Mouse (Mus musculus): ENCODE results near the gene Rbm25. TPM values are rescaled to one million over a fixed set of nuclear protein-coding genes. Genes with fewer than 3 reads are reported as not detected.
"Not testable (repeated sequence)": the region's sequence is repeated elsewhere in the genome, so short reads cannot be mapped to it uniquely, and the experiment has no call there.

Gene Rbm25
- polyA plus RNA-seq, 1 experiment from 2014 or later, result 318 TPM

- no peaks in the 10 kb centered on the region for H3K9me3 ChIP-seq
- no peaks in the 10 kb centered on the region for H3K4me1 ChIP-seq
- no peak overlapping the region for H3K4me2 ChIP-seq (replicated peaks)
- 74% methylated on average over 2 of the region's 2 CpGs for WGBS
- H3K9ac ChIP-seq, result no peak overlapping the region
- H3K36me3 ChIP-seq, result no peaks in the 10 kb centered on the region
- H3K4me3 ChIP-seq, result no peak overlapping the region
- no peaks in the 10 kb centered on the region for H3K27me3 ChIP-seq
- no peak overlapping the region for H3K27ac ChIP-seq
- no peak for ATAC-seq (ENCODE audit: low FRiP score, low read depth)
These were observed 12.1 kb upstream of the Rbm25 start for GRCm38 (mm10) chr12:83618981-83619380.

- H3K4me2 ChIP-seq (replicated peaks); H3K4me3 ChIP-seq; ATAC-seq (ENCODE audit: low FRiP score, low read depth); H3K9ac ChIP-seq; H3K36me3 ChIP-seq; H3K9me3 ChIP-seq; H3K27ac ChIP-seq; H3K27me3 ChIP-seq; H3K4me1 ChIP-seq: not testable (repeated sequence)
- 60% methylated on average over 23 of the region's 23 CpGs for WGBS
These were observed 10.3 kb upstream of the Rbm25 start for GRCm38 (mm10) chr12:83620694-83621093.

- no peak overlapping the region for H3K9ac ChIP-seq
- ATAC-seq (ENCODE audit: low FRiP score, low read depth), result no peak
- no peak overlapping the region for H3K4me2 ChIP-seq (replicated peaks)
- H3K27me3 ChIP-seq, result no peaks in the 10 kb centered on the region
- no peaks in the 10 kb centered on the region for H3K9me3 ChIP-seq
- no peak overlapping the region for H3K27ac ChIP-seq
- no peaks in the 10 kb centered on the region for H3K4me1 ChIP-seq
- 82% methylated on average over 6 of the region's 6 CpGs for WGBS
- H3K4me3 ChIP-seq, result no peak overlapping the region
- H3K36me3 ChIP-seq, result no peaks in the 10 kb centered on the region
These were observed 8.8 kb upstream of the Rbm25 start for GRCm38 (mm10) chr12:83622031-83622755.

- no peak for ATAC-seq (ENCODE audit: low FRiP score, low read depth)
- 87% methylated on average over 1 of the region's 1 CpGs for WGBS
- H3K9me3 ChIP-seq, result no peaks in the 10 kb centered on the region
These were observed 6.7 kb upstream of the Rbm25 start for GRCm38 (mm10) chr12:83624321-83624720.

GRCm38 (mm10) chr12:83631743-83632679 is 975 bp downstream of the Rbm25 start:
- under 1% methylated on average over 61 of the region's 68 CpGs for WGBS
- peaks cover 7% of the 10 kb centered on the region; the same call in 1 of the 2 replicates for H3K4me1 ChIP-seq
- no peaks in the 10 kb centered on the region for H3K9me3 ChIP-seq
- H3K27me3 ChIP-seq, result no peaks in the 10 kb centered on the region
- ATAC-seq (ENCODE audit: low FRiP score, low read depth), result peak; percentile 100
- peak overlapping the region; percentile 98 for H3K9ac ChIP-seq
- H3K27ac ChIP-seq, result peak overlapping the region; percentile 95
- peak overlapping the region; percentile 96 for H3K4me3 ChIP-seq
- peaks cover 17% of the 10 kb centered on the region for H3K36me3 ChIP-seq
- peak overlapping the region; percentile 68 for H3K4me2 ChIP-seq (replicated peaks)

More at GRCm38 (mm10) chr12:83624321-83624720, 6.7 kb upstream of the Rbm25 start:
- Histone ChIP-seq H3K27me3 (no peaks in the 10 kb centered on the region), H3K36me3 (no peaks in the 10 kb centered on the region), H3K4me2 (replicated peaks) (no peak overlapping the region), H3K9ac (no peak overlapping the region), H3K4me1 (no peaks in the 10 kb centered on the region), H3K27ac (no peak overlapping the region), H3K4me3 (no peak overlapping the region)

GRCm38 (mm10) chr12:83632680-83633025 is 1.6 kb downstream of the Rbm25 start:
- no peaks in the 10 kb centered on the region for H3K9me3 ChIP-seq
- H3K27me3 ChIP-seq, result no peaks in the 10 kb centered on the region
- H3K4me3 ChIP-seq, result peak overlapping the region; percentile 96
- peak overlapping the region; percentile 95 for H3K27ac ChIP-seq
- peak overlapping the region; percentile 63 for H3K4me2 ChIP-seq (replicated peaks)
- WGBS, result 0% methylated on average over 19 of the region's 20 CpGs
- H3K4me1 ChIP-seq, result peaks cover 7% of the 10 kb centered on the region; the same call in 1 of the 2 replicates
- ATAC-seq (ENCODE audit: low FRiP score, low read depth), result peak; percentile 5; the same call in 1 of the 2 replicates
- peaks cover 23% of the 10 kb centered on the region for H3K36me3 ChIP-seq
- peak overlapping the region; percentile 98 for H3K9ac ChIP-seq

GRCm38 (mm10) chr12:83633807-83634206 is 2.8 kb downstream of the Rbm25 start:
- Histone ChIP-seq H3K27me3 (no peaks in the 10 kb centered on the region), H3K4me2 (replicated peaks) (peak overlapping the region; percentile 63), H3K27ac (no peak overlapping the region), H3K9ac (no peak overlapping the region), H3K9me3 (no peaks in the 10 kb centered on the region), H3K4me3 (peak overlapping the region; percentile 96), H3K36me3 (peaks cover 30% of the 10 kb centered on the region), H3K4me1 (peaks cover 7% of the 10 kb centered on the region; the same call in 1 of the 2 replicates)
- 47% methylated on average over 2 of the region's 2 CpGs for WGBS
- no peak for ATAC-seq (ENCODE audit: low FRiP score, low read depth)

- H3K9ac ChIP-seq, result no peak overlapping the region
- peaks cover 68% of the 10 kb centered on the region for H3K36me3 ChIP-seq
- H3K4me1 ChIP-seq, result no peaks in the 10 kb centered on the region
- no peak overlapping the region for H3K4me2 ChIP-seq (replicated peaks)
- no peak overlapping the region for H3K4me3 ChIP-seq
- H3K9me3 ChIP-seq, result no peaks in the 10 kb centered on the region
- WGBS, result 92% methylated on average over 2 of the region's 2 CpGs
- no peak for ATAC-seq (ENCODE audit: low FRiP score, low read depth)
- H3K27me3 ChIP-seq, result no peaks in the 10 kb centered on the region
- H3K27ac ChIP-seq, result no peak overlapping the region
These were observed 10.2 kb downstream of the Rbm25 start for GRCm38 (mm10) chr12:83641233-83641632.

GRCm38 (mm10) chr12:83643116-83643515 is 12.1 kb downstream of the Rbm25 start:
- ATAC-seq (ENCODE audit: low FRiP score, low read depth), result no peak
- Histone ChIP-seq H3K4me3 (no peak overlapping the region), H3K4me2 (replicated peaks) (no peak overlapping the region), H3K27ac (no peak overlapping the region), H3K27me3 (no peaks in the 10 kb centered on the region), H3K9ac (no peak overlapping the region), H3K9me3 (no peaks in the 10 kb centered on the region), H3K4me1 (no peaks in the 10 kb centered on the region), H3K36me3 (peaks cover 63% of the 10 kb centered on the region)
- 98% methylated on average over 1 of the region's 1 CpGs for WGBS

- Histone ChIP-seq H3K36me3 (peaks cover 70% of the 10 kb centered on the region), H3K4me1 (no peaks in the 10 kb centered on the region), H3K27ac (no peak overlapping the region), H3K4me2 (replicated peaks) (no peak overlapping the region), H3K4me3 (no peak overlapping the region), H3K9me3 (no peaks in the 10 kb centered on the region), H3K9ac (no peak overlapping the region), H3K27me3 (no peaks in the 10 kb centered on the region)
- ATAC-seq (ENCODE audit: low FRiP score, low read depth), result no peak
- WGBS, result 91% methylated on average over 3 of the region's 3 CpGs
These were observed 19.3 kb downstream of the Rbm25 start for GRCm38 (mm10) chr12:83650346-83650745.

- Histone ChIP-seq H3K4me2 (replicated peaks) (no peak overlapping the region), H3K4me1 (no peaks in the 10 kb centered on the region), H3K4me3 (no peak overlapping the region), H3K27me3 (no peaks in the 10 kb centered on the region), H3K9me3 (no peaks in the 10 kb centered on the region), H3K27ac (no peak overlapping the region), H3K9ac (no peak overlapping the region), H3K36me3 (peaks cover 69% of the 10 kb centered on the region)
- no peak for ATAC-seq (ENCODE audit: low FRiP score, low read depth)
These were observed 20.4 kb downstream of the Rbm25 start for GRCm38 (mm10) chr12:83651414-83651813.

GRCm38 (mm10) chr12:83685466-83685865 is 54.4 kb downstream of the Rbm25 start:
- Histone ChIP-seq H3K27me3 (no peaks in the 10 kb centered on the region), H3K4me2 (replicated peaks) (no peak overlapping the region), H3K27ac (no peak overlapping the region), H3K9ac (no peak overlapping the region), H3K4me3 (no peak overlapping the region), H3K9me3 (no peaks in the 10 kb centered on the region), H3K36me3 (peaks cover 22% of the 10 kb centered on the region), H3K4me1 (peaks cover 16% of the 10 kb centered on the region)
- WGBS, result 95% methylated on average over 1 of the region's 1 CpGs
- no peak for ATAC-seq (ENCODE audit: low FRiP score, low read depth)

Measured in limb, embryonic 13.5 days (tissue).